ENCODE assay signal across 10 mouse cellular contexts in genomic region chr12:76832704-76833103, GRCm38 (mm10). TPM values are rescaled to one million over a fixed set of nuclear protein-coding genes. Genes with fewer than 3 reads are reported as not detected.
DNase-seq lines count a peak whose midpoint lies in the region; ATAC-seq and TF ChIP-seq lines count a peak whose summit lies in the region.
"Had no signal": no experiment of that assay in that cellular context is flagged by ENCODE, and none has a peak within 500 bp of the region (broad histone marks: within the 10 kb centered on the region; RNA-seq: fewer than 3 reads in every experiment).

No protein-coding gene starts in this region.

- H3K27ac ChIP-seq in hindbrain, embryonic 11.5 days (ENCODE audit: low read depth, low read length) = no peak overlapping the region
- H3K27ac ChIP-seq in hindbrain, embryonic 10.5 days = no peak overlapping the region
- no peak overlapping the region for H3K27ac ChIP-seq in hindbrain, embryonic 12.5 days
- H3K27ac ChIP-seq: embryonic facial prominence, embryonic 15.5 days; stomach, embryonic 15.5 days had no signal

- no peak overlapping the region for H3K4me3 ChIP-seq in hindbrain, embryonic 11.5 days (ENCODE audit: low read depth, low read length)
- no peak overlapping the region for H3K4me3 ChIP-seq in hindbrain, embryonic 10.5 days
- no peak overlapping the region for H3K4me3 ChIP-seq in C2C12 (ENCODE audit: insufficient read depth, poor library complexity, severe bottlenecking)
- no peak overlapping the region for H3K4me3 ChIP-seq in hindbrain, embryonic 12.5 days
- H3K4me3 ChIP-seq: embryonic facial prominence, embryonic 15.5 days; stomach, embryonic 15.5 days had no signal

- no peak overlapping the region for H3ac ChIP-seq in C2C12 (ENCODE audit: control insufficient read depth, insufficient read length, low read depth)

- H3K9ac ChIP-seq in hindbrain, embryonic 11.5 days (ENCODE audit: low read depth, low read length) = no peak overlapping the region
- no peak overlapping the region for H3K9ac ChIP-seq in hindbrain, embryonic 12.5 days
- H3K9ac ChIP-seq: embryonic facial prominence, embryonic 15.5 days; stomach, embryonic 15.5 days had no signal

- no peaks in the 10 kb centered on the region for H3K79me3 ChIP-seq in C2C12 (ENCODE audit: low read depth)

- H3K36me3 ChIP-seq in hindbrain, embryonic 11.5 days (ENCODE audit: control insufficient read depth, insufficient read depth, low read length) = no peaks in the 10 kb centered on the region
- no peaks in the 10 kb centered on the region for H3K36me3 ChIP-seq in hindbrain, embryonic 10.5 days
- H3K36me3 ChIP-seq in C2C12 (ENCODE audit: control insufficient read depth, insufficient read depth) = no peaks in the 10 kb centered on the region
- no peaks in the 10 kb centered on the region for H3K36me3 ChIP-seq in hindbrain, embryonic 12.5 days
- H3K36me3 ChIP-seq: embryonic facial prominence, embryonic 15.5 days; stomach, embryonic 15.5 days had no signal

- peak; percentile 14 for TF ChIP-seq CTCF in C2C12 (IDR thresholded peaks at IDR 0.05; ENCODE audit: control insufficient read depth, insufficient read depth, insufficient read length)

- H3K79me2 ChIP-seq in C2C12 (ENCODE audit: control insufficient read depth, insufficient read depth) = no peaks in the 10 kb centered on the region

- no peak for ATAC-seq in hindbrain, embryonic 11.5 days (ENCODE audit: low FRiP score)
- no peak for ATAC-seq in hindbrain, embryonic 12.5 days (ENCODE audit: low FRiP score)

- no peak overlapping the region for H3K4me2 ChIP-seq in hindbrain, embryonic 11.5 days (replicated peaks; ENCODE audit: low read depth, low read length)
- H3K4me2 ChIP-seq in hindbrain, embryonic 12.5 days (replicated peaks) = no peak overlapping the region
- H3K4me2 ChIP-seq: embryonic facial prominence, embryonic 15.5 days; stomach, embryonic 15.5 days had no signal

- H3K4me1 ChIP-seq in hindbrain, embryonic 11.5 days (replicated peaks; ENCODE audit: control insufficient read depth, insufficient read depth, low read length) = no peaks in the 10 kb centered on the region
- H3K4me1 ChIP-seq in hindbrain, embryonic 10.5 days (replicated peaks) = 0 out of 2 replicates have a peak, but pooled peaks cover 2% of the 10 kb centered on the region
- 0 out of 2 replicates have a peak, but pooled peaks cover 2% of the 10 kb centered on the region for H3K4me1 ChIP-seq in hindbrain, embryonic 12.5 days
- H3K4me1 ChIP-seq: embryonic facial prominence, embryonic 15.5 days; stomach, embryonic 15.5 days had no signal

- peak; percentile 54 for DNase-seq in hindbrain, embryonic 11.5 days (ENCODE audit: low spot score)
- no peak for DNase-seq in hindbrain, embryonic 10.5 days (ENCODE audit: low spot score)
- DNase-seq in ZHBTc4 (ENCODE audit: low read depth, low spot score) = peak; percentile 72
- peak; percentile 30 to 48 for DNase-seq in kidney, postnatal 36 days
- DNase-seq in urinary bladder, postnatal 36 days (ENCODE audit: low spot score in 2 of 2) = no peak
- DNase-seq in layer of hippocampus, postnatal 10 days (ENCODE audit: low spot score in 2 of 2) = no peak

- no peaks in the 10 kb centered on the region for H3K9me3 ChIP-seq in hindbrain, embryonic 11.5 days (ENCODE audit: control insufficient read depth, low read length)
- H3K9me3 ChIP-seq in hindbrain, embryonic 10.5 days = no peaks in the 10 kb centered on the region
- no peaks in the 10 kb centered on the region for H3K9me3 ChIP-seq in hindbrain, embryonic 12.5 days (replicated peaks)
- H3K9me3 ChIP-seq: embryonic facial prominence, embryonic 15.5 days; stomach, embryonic 15.5 days had no signal

- no peaks in the 10 kb centered on the region for H3K27me3 ChIP-seq in hindbrain, embryonic 11.5 days (ENCODE audit: control insufficient read depth, insufficient read depth, low read length)
- no peaks in the 10 kb centered on the region; the same call in 1 of the 2 replicates for H3K27me3 ChIP-seq in hindbrain, embryonic 10.5 days (ENCODE audit: insufficient read depth, poor library complexity, severe bottlenecking)
- H3K27me3 ChIP-seq in C2C12 (ENCODE audit: control insufficient read depth, insufficient read depth, insufficient read length) = no peaks in the 10 kb centered on the region
- H3K27me3 ChIP-seq in hindbrain, embryonic 12.5 days = no peaks in the 10 kb centered on the region
- H3K27me3 ChIP-seq: embryonic facial prominence, embryonic 15.5 days; stomach, embryonic 15.5 days had no signal

- 3% methylated on average over 3 of the region's 3 CpGs for WGBS in hindbrain, embryonic 11.5 days
- 4% methylated on average over 3 of the region's 3 CpGs for WGBS in hindbrain, embryonic 10.5 days
- WGBS in hindbrain, embryonic 12.5 days = 3% methylated on average over 3 of the region's 3 CpGs

TF ChIP-seq in C2C12, 6 proteins besides CTCF, POLR2A, EP300 and RAD21:
- no peak for TF ChIP-seq USF1 (IDR thresholded peaks at IDR 0.05; ENCODE audit: low read depth)
- no peak for TF ChIP-seq MAX (IDR thresholded peaks at IDR 0.05)
- no peak for TF ChIP-seq MYOD1 (IDR thresholded peaks at IDR 0.05; ENCODE audit: control insufficient read depth, insufficient read length, low read depth)
- TF ChIP-seq CEBPB (IDR thresholded peaks at IDR 0.05; ENCODE audit: low read depth) = no peak
- TF ChIP-seq MYOG (IDR thresholded peaks at IDR 0.05; ENCODE audit: control insufficient read depth, extremely low read depth, insufficient read length) = no peak
- TF ChIP-seq FOSL1 (IDR thresholded peaks at IDR 0.05; ENCODE audit: insufficient read depth, low read length, poor library complexity, severe bottlenecking) = no peak

RNA-seq across cellular contexts. Expression of gene Rab15, which starts 10.0 kb away (rescaled TPM):
- polyA plus RNA-seq in hindbrain, embryonic 11.5 days (2014; fragmentation: Nextera tagmentation; extraction: Ambion mirVana) = 11.3 and 14.6 TPM in 2 replicates
- polyA plus RNA-seq in hindbrain, embryonic 10.5 days (2016; fragmentation: Nextera tagmentation; extraction: Ambion mirVana) = 21.3 and 23.8 TPM in 2 replicates
- polyA plus RNA-seq in C2C12 (2012; fragmentation: generic; extraction: Trizol) = 0.06 TPM
- total RNA-seq in layer of hippocampus, postnatal 10 days (2021) = 100 to 1,000 TPM; 111 to 131 TPM
- polyA plus RNA-seq in hindbrain, embryonic 12.5 days (2016; fragmentation: Nextera tagmentation; extraction: Ambion mirVana) = 25.1 and 27.8 TPM in 2 replicates

RNA-seq across cellular contexts. Expression of gene Gpx2, which starts 37.4 kb away (rescaled TPM):
- polyA plus RNA-seq in hindbrain, embryonic 11.5 days (2014; fragmentation: Nextera tagmentation; extraction: Ambion mirVana) = not detected in 2 replicates
- polyA plus RNA-seq in hindbrain, embryonic 10.5 days (2016; fragmentation: Nextera tagmentation; extraction: Ambion mirVana) = 0.49 TPM in 1 of 2 replicates, not detected in the other
- not detected for polyA plus RNA-seq in C2C12 (2012; fragmentation: generic; extraction: Trizol)
- under 1 TPM; 0.25 to 0.76 TPM for total RNA-seq in layer of hippocampus, postnatal 10 days (2021)
- polyA plus RNA-seq in hindbrain, embryonic 12.5 days (2016; fragmentation: Nextera tagmentation; extraction: Ambion mirVana) = 0.38 and 0.44 TPM in 2 replicates

Comparison
In these comparisons a context has a peak if more than half of its experiments do, and no peak if none do; other contexts are left out.
1. DNase-seq: peak in hindbrain, embryonic 11.5 days (single experiment), ZHBTc4 (single experiment) and kidney, postnatal 36 days (2 of 2); none in hindbrain, embryonic 10.5 days (single experiment), urinary bladder, postnatal 36 days (0 of 2) and layer of hippocampus, postnatal 10 days (0 of 2).
2. RNA of gene Rab15, which starts 10.0 kb away (polyA plus RNA-seq): 25.1 to 27.8 TPM in hindbrain, embryonic 12.5 days, 21.3 to 23.8 TPM in hindbrain, embryonic 10.5 days and 11.3 to 14.6 TPM in hindbrain, embryonic 11.5 days; 0.06 TPM in C2C12 (single experiment); every median in the first group is over 10 times any median in the second.